Mouse (Mus musculus) brain, embryonic 14.5 days (tissue): ENCODE data around the gene Camk2d.

ENCODE experiments used
- CTCF ChIP-seq: fragments of 200-500 bp; IDR thresholded peaks from 2 replicates; pipeline ENCODE4 v1.5.1; 2012; ENCODE audit warnings: inconsistent platforms, mild to moderate bottlenecking, moderate library complexity, borderline replicate concordance; ENCODE audit not compliant: insufficient read depth, insufficient read length; ENCODE audit errors: extremely low read depth
- POLR2A ChIP-seq: fragments of 200-500 bp; IDR thresholded peaks from 2 replicates; pipeline ENCODE4 v1.6.1; 2012; ENCODE audit warnings: mild to moderate bottlenecking, inconsistent platforms, borderline replicate concordance; ENCODE audit not compliant: poor library complexity, insufficient read depth, insufficient read length, severe bottlenecking; ENCODE audit errors: extremely low read depth

DNA sequence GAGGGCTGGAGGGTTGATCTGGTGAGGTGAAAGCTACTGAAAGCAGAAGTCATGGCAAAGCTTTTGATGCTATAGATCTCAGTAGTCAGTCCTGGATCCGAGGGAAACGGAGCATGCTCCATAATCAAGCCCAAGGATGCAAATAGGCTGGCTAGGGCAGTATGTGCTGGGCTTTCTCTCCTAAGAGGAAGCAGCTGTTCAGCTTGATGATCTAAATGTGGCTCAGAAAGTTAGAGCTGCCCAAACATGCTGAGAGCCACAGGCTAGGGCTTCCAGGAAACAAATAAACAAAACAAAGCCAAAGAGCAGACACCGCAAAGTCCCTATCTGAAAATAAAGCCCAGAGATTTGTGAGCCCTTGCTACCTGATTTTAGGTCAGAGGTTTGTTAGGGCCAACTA lies 201.7 kb downstream of the Camk2d start:
- TF ChIP-seq CTCF (no peak), POLR2A (no peak)
